Mouse (Mus musculus) lung, embryonic 14.5 days (tissue): ENCODE data around the gene Asb16. TPM values are rescaled to one million over a fixed set of nuclear protein-coding genes. Genes with fewer than 3 reads are reported as not detected.

Source experiments
- ATAC-seq: fragments of 200-750 bp; cut with Nextera tagmentation; 2 replicates; pipeline ENCODE4 v1.8.0; 2017; ENCODE audit warnings: mild to moderate bottlenecking, moderate TSS enrichment, moderate library complexity; ENCODE audit not compliant: insufficient read depth
- DNase-seq: peaks from one replicate; pipeline ENCODE4 v3.0.0-alpha.2; 2015
- H3K27ac ChIP-seq: fragments of 300-500 bp; sonication (generic); 2 replicates; pipeline ENCODE4 v1.5.1; 2014; ENCODE audit warnings: low read depth, mild to moderate bottlenecking, moderate library complexity
- H3K27me3 ChIP-seq: fragments of 300-500 bp; sonication (generic); 2 replicates; pipeline ENCODE4 v1.6.1; 2014; ENCODE audit warnings: low read length, control low read depth; ENCODE audit not compliant: insufficient read depth
- H3K36me3 ChIP-seq: fragments of 300-500 bp; sonication (generic); 2 replicates; pipeline ENCODE4 v1.6.1; 2014; ENCODE audit warnings: control low read depth; ENCODE audit not compliant: insufficient read depth
- H3K4me1 ChIP-seq: fragments of 300-500 bp; sonication (generic); 2 replicates; pipeline ENCODE4 v1.6.1; 2014; ENCODE audit warnings: antibody characterized with exemption, control low read depth; ENCODE audit not compliant: insufficient read depth
- H3K4me2 ChIP-seq: fragments of 300-500 bp; sonication (generic); 2 replicates; pipeline ENCODE4 v1.6.1; 2014; ENCODE audit warnings: mild to moderate bottlenecking
- H3K4me3 ChIP-seq: fragments of 300-500 bp; sonication (generic); 2 replicates; pipeline ENCODE4 v1.5.1; 2014; ENCODE audit warnings: low read depth, low read length
- H3K9ac ChIP-seq: fragments of 300-500 bp; sonication (generic); 2 replicates; pipeline ENCODE4 v1.6.1; 2014
- H3K9me3 ChIP-seq: fragments of 300-500 bp; sonication (generic); 2 replicates; pipeline ENCODE4 v1.6.1; 2016; ENCODE audit warnings: low read depth, low read length, control low read depth
- CTCF ChIP-seq: IDR thresholded peaks from 2 replicates; pipeline ENCODE4 v1.5.1; 2016; ENCODE audit warnings: antibody characterized with exemption, low read depth
- WGBS: fragments of 180-500 bp; shearing (Covaris S2); extraction: QIAGEN DNeasy Blood & Tissue Kit; methylation state at CpG from one replicate; pipeline ENCODE4 v1.1.7; 2014; 5-methylcytosine and 5-hydroxymethylcytosine counted together
- polyA plus RNA-seq: library from polyadenylated mRNA; unstranded; fragments of >200 nt; fragmentation: Nextera tagmentation; extraction: Ambion mirVana; gene quantifications from 2 replicates; pipeline ENCODE4 v1.2.1, GENCODE M21; 2014

Asb16 gene
- polyA plus RNA-seq, 1 experiment from 2014 or later = 0.08 TPM

GRCm38 (mm10) chr11:102244926-102245449, 23.6 kb upstream of the Asb16 start:
- Histone ChIP-seq H3K36me3 (no peaks in the 10 kb centered on the region), H3K9me3 (no peaks in the 10 kb centered on the region), H3K4me3 (peak overlapping the region; percentile 30), H3K4me2 (peak overlapping the region; percentile 63), H3K27me3 (no peaks in the 10 kb centered on the region), H3K27ac (peak overlapping the region; percentile 37), H3K9ac (peak overlapping the region; percentile 50), H3K4me1 (0 out of 2 replicates have a peak, but pooled peaks cover 5% of the 10 kb centered on the region)
- DNase-seq (peak; percentile 84), ATAC-seq (peak; percentile 66)
- 1% methylated on average over 32 of the region's 32 CpGs for WGBS
- TF ChIP-seq CTCF = peak; percentile 13; the same call in 1 of the 2 replicates

- Histone ChIP-seq H3K4me3 (peak overlapping the region; percentile 30), H3K9me3 (no peaks in the 10 kb centered on the region), H3K27ac (peak overlapping the region; percentile 37), H3K4me1 (0 out of 2 replicates have a peak, but pooled peaks cover 5% of the 10 kb centered on the region), H3K9ac (peak overlapping the region; percentile 50; the same call in 1 of the 2 replicates), H3K27me3 (no peaks in the 10 kb centered on the region), H3K36me3 (0 out of 2 replicates have a peak, but pooled peaks cover 3% of the 10 kb centered on the region), H3K4me2 (peak overlapping the region; percentile 63)
- 0 out of 2 replicates have a peak, but pooled peaks have one; percentile 31 for ATAC-seq
- TF ChIP-seq CTCF = no peak
- 35% methylated on average over 14 of the region's 14 CpGs for WGBS
- peak; percentile 44 for DNase-seq
Observed at GRCm38 (mm10) chr11:102245581-102246272, 22.8 kb upstream of the Asb16 start.

GRCm38 (mm10) chr11:102246273-102246635, 22.3 kb upstream of the Asb16 start:
- WGBS = 64% methylated on average over 6 of the region's 6 CpGs
- Histone ChIP-seq H3K36me3 (0 out of 2 replicates have a peak, but pooled peaks cover 7% of the 10 kb centered on the region), H3K27me3 (no peaks in the 10 kb centered on the region), H3K9ac (no peak overlapping the region), H3K4me1 (0 out of 2 replicates have a peak, but pooled peaks cover 5% of the 10 kb centered on the region), H3K27ac (peak overlapping the region; percentile 37; the same call in 1 of the 2 replicates), H3K4me2 (peak overlapping the region; percentile 63; the same call in 1 of the 2 replicates), H3K4me3 (no peak overlapping the region), H3K9me3 (no peaks in the 10 kb centered on the region)
- TF ChIP-seq CTCF = no peak
- no peak for ATAC-seq
- DNase-seq = peak; percentile 36

DNA sequence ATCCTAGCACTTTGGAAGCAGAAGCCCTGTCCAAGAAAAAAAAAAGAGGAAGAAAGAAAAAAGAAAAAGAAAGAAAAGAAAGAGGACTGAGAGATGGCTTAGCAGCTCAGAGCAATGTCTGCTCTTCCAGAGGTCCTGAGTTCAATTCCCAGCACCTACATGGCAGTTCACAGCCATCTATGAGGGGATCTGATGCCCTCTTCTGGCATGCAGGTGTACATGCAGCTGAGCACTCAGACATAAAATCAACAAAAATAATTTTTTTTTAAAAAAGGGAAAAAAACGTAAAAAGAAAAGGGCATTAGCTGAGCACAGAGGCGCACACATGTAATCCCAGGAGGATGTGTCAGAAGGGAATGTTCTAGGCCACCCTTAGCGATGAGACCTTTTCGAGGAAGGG, 21.7 kb upstream of the Asb16 start:
- H3K27me3 ChIP-seq = no peaks in the 10 kb centered on the region
- peak; percentile 45 for TF ChIP-seq CTCF
- no peaks in the 10 kb centered on the region for H3K9me3 ChIP-seq
- H3K36me3 ChIP-seq = peaks cover 13% of the 10 kb centered on the region; the same call in 1 of the 2 replicates
- 89% methylated on average over 4 of the region's 4 CpGs for WGBS
- no peak overlapping the region for H3K4me3 ChIP-seq
- DNase-seq (no peak), ATAC-seq (no peak)
- H3K9ac ChIP-seq = no peak overlapping the region
- H3K4me1 ChIP-seq = 0 out of 2 replicates have a peak, but pooled peaks cover 5% of the 10 kb centered on the region
- H3K27ac ChIP-seq = no peak overlapping the region
- H3K4me2 ChIP-seq = no peak overlapping the region

DNA sequence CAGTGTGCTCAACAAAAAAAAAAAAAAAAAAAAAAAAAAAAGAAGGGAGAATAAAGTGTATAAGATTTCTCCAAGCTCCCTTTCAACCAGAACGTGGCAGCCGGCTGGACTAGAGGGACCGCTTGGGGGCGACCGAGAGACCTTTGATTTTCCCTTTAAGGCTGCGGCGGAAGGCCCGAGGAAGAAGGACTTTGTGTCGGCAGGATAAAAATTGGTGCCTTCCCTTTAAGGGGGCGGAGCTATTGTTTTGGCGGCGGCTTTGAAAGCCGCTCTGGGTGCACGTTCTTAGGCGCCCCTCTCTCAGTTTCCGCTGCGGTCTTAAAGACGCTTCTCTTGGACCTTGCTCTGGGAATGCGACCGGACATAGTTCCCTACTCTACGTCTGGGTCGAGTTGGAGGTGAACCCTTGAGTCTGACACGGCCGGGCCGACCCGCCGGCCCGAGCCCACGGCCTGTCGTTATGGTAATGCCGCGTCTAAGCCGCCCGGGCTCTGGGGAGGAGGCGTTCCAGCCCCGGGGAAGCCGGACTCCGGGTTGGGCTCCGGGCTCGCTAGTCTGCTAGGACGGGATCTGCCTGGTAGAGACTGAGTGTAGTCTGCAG, 19.8 kb upstream of the Asb16 start, which contains the start of gene BC030867:
TSS of gene BC030867 (plus strand) at position 253 of the 601 bp plus-strand sequence.
- WGBS = 1% methylated on average over 41 of the region's 41 CpGs
- Histone ChIP-seq H3K4me3 (peak within 1 kb of the TSS; percentile 80), H3K4me2 (peak within 1 kb of the TSS; percentile 77), H3K9me3 (no peaks in the 10 kb centered on the region), H3K4me1 (0 out of 2 replicates have a peak, but pooled peaks cover 5% of the 10 kb centered on the region), H3K36me3 (peaks cover 22% of the 10 kb centered on the region), H3K9ac (peak within 1 kb of the TSS; percentile 77), H3K27me3 (no peaks in the 10 kb centered on the region), H3K27ac (peak within 1 kb of the TSS; percentile 69)
- ATAC-seq (peak; percentile 72), DNase-seq (peak; percentile 100)
- TF ChIP-seq CTCF = peak; percentile 79

GRCm38 (mm10) chr11:102249351-102250090, 19.0 kb upstream of the Asb16 start:
- peaks cover 29% of the 10 kb centered on the region for H3K36me3 ChIP-seq
- peak overlapping the region; percentile 80 for H3K4me3 ChIP-seq
- 10% methylated on average over 9 of the region's 9 CpGs for WGBS
- H3K9me3 ChIP-seq = no peaks in the 10 kb centered on the region
- no peaks in the 10 kb centered on the region for H3K27me3 ChIP-seq
- no peak overlapping the region for H3K27ac ChIP-seq
- peak overlapping the region; percentile 77 for H3K9ac ChIP-seq
- peak overlapping the region; percentile 77 for H3K4me2 ChIP-seq
- H3K4me1 ChIP-seq = 0 out of 2 replicates have a peak, but pooled peaks cover 5% of the 10 kb centered on the region
- ATAC-seq (no peak), DNase-seq (no peak)
- no peak for TF ChIP-seq CTCF
